Mouse (Mus musculus) ES-E14 (cell line): ENCODE measurements around the gene Rfx4. TPM values are rescaled to one million over a fixed set of nuclear protein-coding genes. Genes with fewer than 3 reads are reported as not detected.

Experiments used
- DNase-seq: peaks from one replicate; pipeline ENCODE4 v3.0.0-alpha.2; 2013; ENCODE audit warnings: low read depth, low spot score
- H3K27ac ChIP-seq: 2 replicates; pipeline ENCODE4 v1.5.1; 2012; ENCODE audit warnings: low read depth, mild to moderate bottlenecking, low read length, moderate library complexity, mixed read lengths; ENCODE audit not compliant: poor library complexity, insufficient read depth, severe bottlenecking
- H3K36me3 ChIP-seq: 2 replicates; pipeline ENCODE4 v1.6.1; 2012; ENCODE audit warnings: mild to moderate bottlenecking, low read length, moderate library complexity, mixed read lengths; ENCODE audit not compliant: control insufficient read depth, poor library complexity, insufficient read depth, severe bottlenecking
- H3K4me1 ChIP-seq, 2 experiments: fragments of 150-350 bp in 1 of 2; sonication (generic) in 1 of 2; 2 replicates each; pipeline ENCODE4 v1.6.1; 2012; ENCODE audit warnings: low read length in 2 of 2, mild to moderate bottlenecking in 1 of 2, mixed read lengths in 1 of 2; ENCODE audit not compliant: control insufficient read depth in 2 of 2, insufficient read depth in 2 of 2, poor library complexity in 1 of 2
- H3K4me3 ChIP-seq, 2 experiments: fragments of 150-350 bp in 1 of 2; sonication (generic) in 1 of 2; 2 replicates each; pipeline ENCODE4 v1.5.1; 2012; ENCODE audit warnings: low read length in 2 of 2, low read depth in 1 of 2, mild to moderate bottlenecking in 1 of 2, mixed read lengths in 1 of 2; ENCODE audit not compliant: insufficient read depth in 1 of 2, poor library complexity in 1 of 2, severe bottlenecking in 1 of 2
- H3K9ac ChIP-seq: 2 replicates; pipeline ENCODE4 v1.6.1; 2012; ENCODE audit warnings: low read depth, mild to moderate bottlenecking, low read length, mixed read lengths; ENCODE audit not compliant: poor library complexity, insufficient read depth, severe bottlenecking
- H3K9me3 ChIP-seq: fragments of 150-350 bp; sonication (generic); 2 replicates; pipeline ENCODE4 v1.6.1; 2012; ENCODE audit warnings: low read depth, mild to moderate bottlenecking, low read length; ENCODE audit not compliant: control insufficient read depth, insufficient read depth
- CHD2 ChIP-seq: IDR thresholded peaks from 2 replicates; pipeline ENCODE4 v1.6.1; 2014; ENCODE audit warnings: mild to moderate bottlenecking, low read depth, low read length, inconsistent platforms
- HCFC1 ChIP-seq: IDR thresholded peaks from 2 replicates; pipeline ENCODE4 v1.6.1; 2012; ENCODE audit warnings: low read length, inconsistent platforms, borderline replicate concordance; ENCODE audit not compliant: insufficient read depth
- MAFK ChIP-seq: IDR thresholded peaks from 2 replicates; pipeline ENCODE4 v1.6.1; 2014; ENCODE audit warnings: mild to moderate bottlenecking, low read depth, low read length, inconsistent platforms; ENCODE audit not compliant: insufficient read depth
- ZC3H11A ChIP-seq: IDR thresholded peaks from 2 replicates; pipeline ENCODE4 v1.6.1; 2012; ENCODE audit warnings: low read depth, mild to moderate bottlenecking, inconsistent platforms, low read length, borderline replicate concordance
- ZNF384 ChIP-seq: IDR thresholded peaks from 2 replicates; pipeline ENCODE4 v1.6.1; 2012; ENCODE audit warnings: low read depth, low read length, inconsistent platforms
- in situ Hi-C, 2 experiments: fragments of 600-800 bp; cut with MboI; formaldehyde crosslinking; loops; one replicate each; pipeline ENCODE4 v1.15.1; 2025; ENCODE audit warnings: low sequenced_read_pairs in 2 of 2, inconsistent platforms in 1 of 2; ENCODE audit not compliant: unreplicated experiment in 2 of 2
- total RNA-seq: library from RNA; depleted of rRNA; stranded (reverse); fragments of 300-350 nt; gene quantifications from 2 replicates; pipeline ENCODE4 v1.2.3, GENCODE M21; 2012

The Rfx4 gene
- total RNA-seq, 1 experiment: 0.85 TPM

DNA sequence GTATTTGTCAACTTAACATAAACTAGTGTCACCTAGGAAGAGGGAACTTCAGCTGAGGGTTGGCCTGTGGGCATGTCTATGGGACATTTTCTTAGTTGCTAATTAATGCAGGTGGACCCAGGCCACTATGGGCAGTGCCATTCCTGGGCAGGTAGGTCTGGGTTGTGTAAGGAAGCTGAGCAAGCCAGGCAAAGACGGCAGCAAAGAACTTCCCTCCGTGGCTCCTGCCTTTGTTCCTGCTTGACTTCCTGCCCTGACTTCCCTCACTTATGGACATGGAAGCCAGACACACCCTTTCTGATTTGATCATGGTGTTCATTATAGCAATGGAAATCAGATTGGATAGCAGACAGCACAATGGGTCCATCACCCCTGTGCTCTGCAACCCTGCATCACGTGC is 49.7 kb downstream of the Rfx4 start:
- DNase-seq: no peak
- TF ChIP-seq ZNF384: no peak
- TF ChIP-seq MAFK: no peak
- TF ChIP-seq HCFC1: no peak
- no peak for TF ChIP-seq ZC3H11A
- H3K36me3 ChIP-seq: no peaks in the 10 kb centered on the region
- H3K9me3 ChIP-seq: no peaks in the 10 kb centered on the region
- H3K4me1 ChIP-seq: no peaks in the 10 kb centered on the region
- H3K4me3 ChIP-seq: no peak overlapping the region
- in situ Hi-C loops: no loop called here
- H3K27ac ChIP-seq: no peak overlapping the region
- no peak overlapping the region for H3K9ac ChIP-seq

DNA sequence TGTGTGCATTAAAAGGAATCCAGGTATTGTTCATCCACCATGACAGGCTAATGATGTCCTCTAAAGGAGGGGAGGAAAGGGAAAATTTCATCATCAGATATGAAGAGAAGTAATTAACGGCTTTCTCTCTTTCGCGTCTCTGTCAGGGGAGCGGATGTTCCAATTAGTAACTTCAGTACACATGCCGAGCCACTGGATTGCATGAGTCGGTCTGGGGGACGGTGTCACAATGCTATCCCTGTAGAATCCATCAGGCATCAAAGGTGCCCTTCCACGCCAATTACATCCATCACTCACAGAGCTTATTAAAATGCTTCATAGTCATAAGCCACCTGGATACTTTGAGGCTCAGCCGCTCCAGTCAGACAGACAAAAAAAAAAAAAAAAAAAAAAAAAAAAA is 51.3 kb downstream of the Rfx4 start:
- H3K36me3 ChIP-seq: no peaks in the 10 kb centered on the region
- no peaks in the 10 kb centered on the region for H3K9me3 ChIP-seq
- H3K4me1 ChIP-seq: no peaks in the 10 kb centered on the region
- H3K4me3 ChIP-seq: no peak overlapping the region
- no peak overlapping the region for H3K27ac ChIP-seq
- in situ Hi-C loops: no loop called here
- no peak for DNase-seq
- no peak for TF ChIP-seq ZC3H11A
- TF ChIP-seq CHD2: no peak
- TF ChIP-seq ZNF384: no peak
- no peak for TF ChIP-seq HCFC1
- no peak overlapping the region for H3K9ac ChIP-seq

DNA sequence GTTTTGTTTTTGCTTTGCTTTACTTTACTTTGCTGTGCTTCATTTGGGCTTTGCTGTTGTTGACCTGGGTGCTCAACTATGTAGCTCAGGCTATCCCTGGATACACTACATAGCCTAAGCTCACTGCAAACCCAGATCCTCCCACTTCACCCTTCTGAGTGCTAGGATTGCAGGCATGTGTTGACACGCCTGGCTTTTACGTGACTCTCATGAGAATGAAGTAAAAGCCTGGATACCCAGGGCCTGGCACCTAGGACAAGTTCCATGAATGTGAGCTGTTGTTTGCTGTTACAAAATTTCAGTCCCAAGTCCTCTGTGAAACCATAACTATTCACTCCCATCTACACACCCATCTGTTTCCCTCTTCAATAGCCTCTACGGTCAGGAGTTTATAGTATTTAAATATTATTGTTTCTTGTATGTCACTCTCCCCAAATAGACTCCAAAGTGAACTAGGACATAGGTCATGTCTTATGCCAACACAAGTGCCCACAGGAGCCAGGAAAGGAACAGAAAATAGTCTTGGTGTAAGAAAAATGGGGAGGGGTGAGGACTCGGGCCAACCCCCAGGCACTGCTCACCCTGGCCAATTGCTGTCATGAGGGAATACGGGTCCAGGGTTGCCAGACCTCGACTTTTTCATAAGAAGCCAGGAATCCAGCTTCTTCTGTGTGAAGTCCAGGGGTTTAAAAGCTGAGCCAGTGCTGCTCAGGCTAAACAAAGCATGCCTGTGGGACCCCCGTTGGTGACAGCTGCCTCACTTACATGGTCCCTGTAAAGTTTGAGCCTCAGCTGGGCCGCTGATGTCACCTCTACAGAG is 54.4 kb downstream of the Rfx4 start:
- Histone ChIP-seq H3K36me3 (no peaks in the 10 kb centered on the region), H3K27ac (no peak overlapping the region), H3K4me1 (no peaks in the 10 kb centered on the region), H3K9ac (no peak overlapping the region), H3K9me3 (no peaks in the 10 kb centered on the region), H3K4me3 (no peak overlapping the region)
- in situ Hi-C loops: no loop called here
- TF ChIP-seq CHD2 (no peak), ZNF384 (no peak), MAFK (no peak), ZC3H11A (no peak), HCFC1 (no peak)
- DNase-seq: no peak

DNA sequence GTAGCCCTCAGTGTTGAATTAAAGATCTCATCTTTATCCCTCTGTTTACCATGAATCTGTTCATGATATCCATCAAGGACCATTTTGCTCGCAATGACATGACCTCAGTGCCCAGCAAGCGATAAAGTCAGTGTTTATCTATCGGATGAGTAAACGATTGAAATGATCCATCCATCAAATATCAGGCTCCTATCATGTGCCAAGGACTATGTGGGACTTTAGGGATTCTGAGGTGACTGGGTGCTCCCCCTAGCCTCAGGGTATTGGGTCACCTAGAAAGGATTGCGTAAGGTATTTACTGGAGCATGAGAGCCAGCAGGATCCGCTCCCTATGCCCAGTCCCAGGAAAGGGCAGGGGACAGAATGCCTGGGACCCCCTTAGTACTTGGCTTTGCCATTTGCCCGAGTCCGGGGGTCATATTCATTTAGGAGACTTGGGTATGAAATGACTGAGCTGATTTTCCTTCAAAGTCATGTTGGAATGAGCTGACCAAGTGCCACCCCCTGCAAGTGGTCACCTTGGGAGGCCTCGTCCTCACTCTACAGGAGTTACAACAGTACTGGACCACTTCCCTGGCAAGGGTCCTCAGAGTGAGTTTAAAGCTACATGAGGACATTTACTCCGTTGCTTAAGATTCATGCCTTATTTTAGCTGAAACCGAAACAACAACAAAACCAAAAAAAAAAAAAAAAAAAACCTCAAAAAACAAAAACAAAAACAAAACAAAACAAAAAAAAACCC is 55.5 kb downstream of the Rfx4 start:
- H3K4me1 ChIP-seq: no peaks in the 10 kb centered on the region
- DNase-seq: no peak
- H3K4me3 ChIP-seq: no peak overlapping the region
- TF ChIP-seq HCFC1 (no peak), CHD2 (no peak), MAFK (no peak), ZNF384 (no peak), ZC3H11A (no peak)
- H3K9me3 ChIP-seq: no peaks in the 10 kb centered on the region
- H3K27ac ChIP-seq: no peak overlapping the region
- H3K36me3 ChIP-seq: no peaks in the 10 kb centered on the region
- H3K9ac ChIP-seq: no peak overlapping the region
- in situ Hi-C loops: no loop called here
